Mouse (Mus musculus) layer of hippocampus, adult 11-12 months (tissue): ENCODE data around the gene Mt3.
A peak's percentile ranks its signal among the peaks of the same experiment; 100 is the strongest.
"Not testable (repeated sequence)": the region's sequence is repeated elsewhere in the genome, so short reads cannot be mapped to it uniquely, and the experiment has no call there.

Experiments
- DNase-seq: peaks from one replicate; pipeline ENCODE4 v3.0.0; 2022; ENCODE audit warnings: low spot score

The Mt3 gene

GRCm38 (mm10) chr8:94152513-94153300 lies at the start of gene Mt3:
TSS of gene Mt3 (plus strand) at chr8:94152607.
- peak; percentile 85 for DNase-seq

DNA sequence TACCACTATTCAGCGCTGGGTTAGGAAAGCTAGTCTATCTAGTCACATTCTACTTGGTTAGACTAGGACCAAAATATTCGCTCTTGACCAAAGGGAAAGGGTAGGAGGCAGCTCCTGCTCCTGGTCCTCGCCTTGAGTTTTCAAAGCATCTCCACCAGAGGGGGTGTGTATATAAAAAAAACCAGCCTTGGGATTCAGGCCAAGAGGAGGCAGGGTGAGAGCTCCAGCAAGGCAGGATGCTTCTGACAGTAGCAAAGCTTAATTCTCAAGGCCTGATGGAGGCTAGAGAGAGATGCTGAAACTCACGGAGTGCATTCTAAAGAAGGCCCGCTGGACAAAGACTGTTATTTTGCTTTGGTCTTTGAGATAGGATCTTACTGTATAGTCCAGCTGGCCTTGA lies 48.3 kb upstream of the Mt3 start:
- peak; percentile 44 for DNase-seq

GRCm38 (mm10) chr8:94107871-94108270 lies 44.5 kb upstream of the Mt3 start:
- no peak for DNase-seq

DNA sequence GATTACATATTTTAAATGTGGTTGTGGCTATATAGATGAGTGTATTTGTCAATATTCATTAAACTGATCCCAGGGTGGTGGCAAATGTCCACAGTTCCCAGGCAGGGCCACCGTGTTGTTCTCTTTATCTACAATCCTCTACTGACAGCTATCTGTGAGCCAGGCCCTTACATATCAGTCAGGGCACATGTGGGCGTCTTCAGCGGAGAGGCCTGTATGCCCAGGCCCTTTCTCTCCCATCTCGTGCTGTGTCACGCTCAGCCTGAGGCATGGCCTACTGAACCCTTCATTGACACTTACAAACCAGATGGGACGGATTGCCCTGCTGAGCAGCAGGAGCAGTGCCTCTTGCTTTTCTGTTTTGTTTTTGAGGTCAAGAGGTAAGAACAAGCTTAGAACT lies 43.0 kb upstream of the Mt3 start:
- DNase-seq, result no peak

DNA sequence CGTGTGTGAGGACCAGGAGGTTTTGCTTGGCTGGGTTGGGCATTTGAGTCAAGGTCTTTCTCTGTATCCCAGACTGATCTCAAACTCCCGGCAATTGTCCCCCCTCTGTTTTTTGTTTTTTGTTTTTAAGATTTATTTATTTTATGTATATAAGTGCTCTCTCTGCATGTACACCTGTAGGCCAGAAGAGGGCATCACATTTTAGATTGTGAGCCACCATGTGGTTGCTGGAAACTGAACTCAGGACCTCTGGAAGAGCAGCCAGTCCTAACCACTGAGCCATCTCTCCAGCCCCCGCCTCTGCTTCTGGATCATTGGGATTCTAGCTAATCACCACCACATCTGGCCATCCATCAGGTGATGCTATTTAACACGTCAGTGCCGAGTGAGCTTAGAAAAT lies 42.6 kb upstream of the Mt3 start:
- no peak for DNase-seq

GRCm38 (mm10) chr8:94110526-94111177 lies 41.8 kb upstream of the Mt3 start:
- no peak for DNase-seq

- no peak for DNase-seq
These were observed 39.0 kb upstream of the Mt3 start for GRCm38 (mm10) chr8:94113435-94113834.

GRCm38 (mm10) chr8:94113972-94114371 lies 38.4 kb upstream of the Mt3 start:
- no peak for DNase-seq

- peak; percentile 74 for DNase-seq
These were observed 33.5 kb upstream of the Mt3 start for GRCm38 (mm10) chr8:94118776-94119430.

GRCm38 (mm10) chr8:94121625-94122024 lies 30.8 kb upstream of the Mt3 start:
- peak; percentile 23 for DNase-seq

DNA sequence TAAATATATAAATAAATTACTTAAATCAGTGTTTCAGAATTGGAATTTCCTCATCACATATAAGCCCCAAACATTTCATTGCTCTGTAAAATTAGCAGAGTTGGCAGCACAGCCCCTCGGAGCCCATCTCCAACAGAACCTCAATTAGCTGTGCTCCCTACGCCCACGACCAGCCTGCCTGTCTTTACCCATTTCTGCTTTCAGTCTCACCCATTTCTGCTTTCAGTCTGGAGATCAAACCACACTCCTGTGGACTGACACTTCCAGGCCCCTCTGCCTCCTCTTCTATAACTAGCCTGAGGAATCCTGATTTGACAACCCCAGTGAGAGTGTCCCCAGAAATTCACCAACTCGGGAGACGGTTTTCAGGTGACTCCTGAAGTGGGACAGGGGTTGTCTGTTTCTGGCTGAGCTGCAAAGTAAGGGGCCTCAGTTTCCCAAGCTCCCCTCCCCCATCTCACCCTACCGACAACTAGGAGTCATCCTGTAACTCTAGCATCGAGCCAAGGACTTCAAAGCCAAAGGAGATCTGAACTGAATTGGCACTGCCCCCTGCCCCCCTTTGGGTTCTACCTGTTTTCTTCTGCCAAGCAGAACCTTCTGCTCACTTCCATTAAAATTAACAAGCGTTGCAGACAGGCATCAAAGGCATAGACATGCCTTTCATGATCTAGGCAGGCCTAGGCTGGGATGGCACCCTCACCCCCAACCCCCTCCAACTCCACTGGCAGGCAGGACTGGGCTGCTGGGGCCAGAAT lies 29.5 kb upstream of the Mt3 start:
- DNase-seq, result peak; percentile 65

DNA sequence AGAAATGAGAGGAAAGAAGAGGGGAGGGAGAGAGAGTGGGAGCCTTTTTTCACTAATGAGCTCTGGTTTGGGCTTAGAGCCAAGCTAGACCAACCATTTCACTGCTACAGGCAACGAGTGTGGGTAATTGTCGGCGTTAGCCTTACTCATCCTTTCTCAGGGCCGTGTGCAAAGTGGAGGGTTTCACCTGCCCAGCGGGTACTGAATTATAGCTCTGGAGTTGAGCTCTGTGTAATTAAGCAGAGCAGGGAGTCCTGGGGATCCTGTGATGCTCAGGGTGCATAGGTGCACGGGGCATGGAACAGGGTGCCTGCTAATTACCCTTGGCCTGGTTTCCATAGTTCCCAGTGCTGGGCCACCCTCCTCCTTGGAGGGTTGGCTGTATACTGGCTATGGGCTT lies 24.7 kb upstream of the Mt3 start:
- DNase-seq, result no peak

DNA sequence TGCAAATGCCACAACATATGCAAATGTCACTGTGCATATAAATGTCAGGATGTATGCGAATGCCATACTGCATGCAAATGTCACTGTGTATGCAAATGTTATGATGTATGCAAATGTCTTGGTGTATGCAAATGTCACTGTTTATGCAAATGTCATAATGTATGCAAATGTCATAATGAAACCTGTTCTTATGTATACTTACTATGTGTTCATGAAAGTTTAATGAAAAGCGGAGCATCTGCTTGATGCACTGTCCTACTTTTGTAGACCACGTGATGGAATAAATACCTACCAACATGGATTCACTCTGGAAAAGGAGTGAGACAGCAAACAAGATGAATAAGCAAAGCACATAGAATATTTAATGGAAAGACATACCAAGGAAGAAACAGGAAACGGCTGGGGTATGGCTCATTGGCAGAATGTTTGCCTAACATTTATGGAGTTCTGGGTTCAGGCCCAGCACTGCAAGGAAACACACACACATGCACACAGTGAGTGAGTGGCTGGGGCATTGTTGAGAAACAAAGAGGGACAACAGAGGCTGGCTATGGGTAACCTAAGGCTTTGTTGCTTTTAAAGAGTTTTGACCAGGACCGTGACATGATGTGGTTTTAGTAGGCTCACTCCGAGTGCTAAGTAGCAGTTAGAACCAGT lies 23.1 kb upstream of the Mt3 start:
- no peak for DNase-seq

- DNase-seq, result no peak
These were observed 22.3 kb upstream of the Mt3 start for GRCm38 (mm10) chr8:94130126-94130525.

DNA sequence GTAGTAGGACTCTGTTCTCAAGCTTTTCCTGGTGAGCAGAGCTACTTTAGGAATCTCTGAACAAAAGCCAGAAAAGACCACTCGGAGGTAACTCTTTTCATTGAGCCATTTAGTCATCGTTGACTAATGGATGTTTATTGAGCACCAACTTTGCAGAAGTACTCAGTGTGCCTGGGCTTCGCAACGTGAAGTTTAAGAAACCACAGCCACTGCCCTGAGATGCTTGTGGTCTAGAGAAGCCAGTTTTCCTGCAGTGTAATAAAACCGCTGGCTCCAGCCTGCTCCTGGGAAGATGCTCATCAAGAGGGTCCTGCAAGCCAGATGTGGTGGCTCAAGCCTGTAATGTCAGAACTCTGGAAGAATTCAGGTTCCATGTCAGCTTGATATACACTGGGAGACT lies 20.3 kb upstream of the Mt3 start:
- DNase-seq, result no peak

- not testable (repeated sequence) for DNase-seq
These were observed 17.8 kb upstream of the Mt3 start for GRCm38 (mm10) chr8:94134601-94135000.

- no peak for DNase-seq
These were observed 16.9 kb upstream of the Mt3 start for GRCm38 (mm10) chr8:94135556-94135955.

DNA sequence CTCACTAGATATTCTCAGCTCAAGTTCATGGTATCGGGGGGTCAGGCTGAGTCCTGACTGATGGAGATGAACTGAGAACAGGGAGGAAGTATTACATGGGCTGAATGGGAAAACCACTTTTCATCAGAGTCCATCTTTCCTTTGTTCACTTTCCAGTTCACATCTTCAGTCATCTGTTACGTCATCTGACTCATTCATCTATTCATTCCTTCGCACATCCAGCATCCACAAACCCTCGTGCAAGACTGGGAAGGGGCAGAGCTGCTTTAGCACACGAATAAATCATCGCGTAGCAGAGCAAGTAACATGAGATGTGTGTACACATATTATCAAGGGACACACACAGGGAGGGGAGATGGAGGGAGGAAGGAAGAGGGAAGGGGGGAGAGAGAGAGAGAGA lies 16.2 kb upstream of the Mt3 start:
- DNase-seq, result no peak

GRCm38 (mm10) chr8:94136933-94137332 lies 15.5 kb upstream of the Mt3 start, which contains the start of gene Mt4:
TSS of gene Mt4 (plus strand) at chr8:94137197.
- no peak for DNase-seq

DNA sequence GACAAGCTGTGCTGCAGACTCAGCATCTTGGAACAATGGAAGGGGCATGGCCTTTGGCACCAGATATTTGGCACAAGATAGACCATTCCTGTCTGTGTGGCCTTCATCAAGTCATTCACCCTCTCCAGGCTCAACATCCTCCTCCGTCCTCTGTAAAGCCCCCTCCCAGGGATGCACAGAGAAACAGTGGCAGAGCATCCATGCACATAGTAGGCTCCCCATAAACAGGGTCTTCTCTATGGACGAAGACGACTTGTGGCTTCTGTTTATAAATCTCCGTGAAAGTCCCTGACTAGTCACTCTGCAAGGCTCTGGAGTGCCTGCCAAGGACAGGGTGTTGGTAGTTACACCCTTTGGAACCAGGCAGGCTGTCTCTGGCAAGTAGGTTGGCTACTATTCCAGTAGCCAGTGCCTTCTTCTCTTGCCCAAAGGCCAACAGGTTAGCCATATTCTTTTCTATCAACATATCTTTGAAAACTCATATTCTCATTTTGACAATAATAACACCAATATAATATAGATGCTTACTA lies 12.1 kb upstream of the Mt3 start:
- DNase-seq, result no peak

DNA sequence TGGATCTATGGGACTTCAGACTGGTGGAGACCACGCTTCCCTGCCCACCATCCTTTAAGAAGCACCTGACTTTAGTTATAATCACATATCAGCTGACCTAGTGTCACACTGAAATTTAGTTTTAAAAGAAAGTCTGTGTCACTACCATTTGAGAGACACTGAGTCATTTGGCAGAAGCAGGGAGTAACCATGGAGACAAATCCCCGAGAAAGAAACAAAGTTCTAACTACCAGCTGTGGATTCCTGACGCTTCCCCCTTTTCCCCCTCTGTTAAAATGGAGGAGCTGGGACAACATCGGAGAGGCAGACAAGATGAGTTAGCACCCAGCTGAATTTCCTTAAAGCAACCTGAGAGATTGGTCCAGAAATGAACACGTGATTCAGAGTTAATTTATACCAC lies 4.2 kb upstream of the Mt3 start:
- DNase-seq, result peak; percentile 29

GRCm38 (mm10) chr8:94150925-94151324 lies 1.5 kb upstream of the Mt3 start:
- no peak for DNase-seq
